Mouse (Mus musculus): ENCODE measurements around the gene Ankrd44.
A peak's percentile ranks its signal among the peaks of the same experiment; 100 is the strongest.

Ankrd44 gene

DNA sequence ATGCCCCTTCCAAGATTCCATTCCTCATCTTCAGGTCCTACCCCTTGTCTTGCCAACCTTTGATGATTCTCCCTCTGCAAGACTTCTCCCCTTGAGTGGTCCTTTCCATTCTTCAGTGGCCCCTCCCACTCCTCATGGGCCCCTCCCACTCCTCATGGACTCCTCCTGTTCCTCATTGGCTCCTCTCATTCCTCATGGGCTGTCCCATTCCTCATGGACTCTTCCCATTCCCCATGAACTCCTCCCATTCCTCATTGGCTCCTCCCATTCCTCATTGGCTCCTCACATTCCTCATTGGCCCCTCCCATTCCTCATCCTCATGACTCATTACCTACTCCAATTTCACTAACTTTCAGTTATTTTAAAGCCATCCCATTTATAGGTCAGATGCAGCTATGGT, 166.3 kb downstream of the Ankrd44 start:
- DNase-seq (ENCODE audit: low read depth) = no peak

- DNase-seq (ENCODE audit: low read depth) = no peak
Measured at GRCm38 (mm10) chr1:54757291-54757690, 168.9 kb downstream of the Ankrd44 start.

DNA sequence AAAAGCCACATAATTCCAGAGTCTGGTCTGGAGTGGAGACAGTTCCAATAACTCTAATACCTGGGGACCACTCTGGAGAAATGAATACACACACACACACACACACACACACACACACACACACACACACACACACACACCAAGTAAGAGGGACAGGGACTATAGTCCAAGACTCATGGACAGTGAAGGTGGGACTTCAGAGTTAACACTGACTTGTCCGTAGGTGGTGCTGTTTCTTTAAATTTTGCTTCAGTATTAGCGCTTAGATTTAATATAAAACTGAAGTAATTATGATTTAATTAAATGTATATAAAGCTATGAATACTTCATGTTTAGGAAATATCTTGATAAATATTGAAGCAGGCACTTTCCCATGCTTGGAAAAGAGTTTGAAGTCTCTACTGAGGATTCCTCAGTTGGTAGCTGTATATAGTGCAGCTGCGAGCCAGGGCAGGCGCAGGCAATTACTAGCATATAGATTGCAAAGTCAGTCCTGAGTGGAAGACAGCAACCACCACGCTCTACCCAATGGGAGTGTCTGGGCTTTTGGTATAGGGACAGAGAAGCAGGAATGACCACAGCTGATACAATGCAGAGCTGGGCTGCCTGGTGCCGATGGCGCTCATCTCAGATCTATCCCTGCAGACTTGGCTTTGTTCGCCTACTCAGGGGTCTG, 170.4 kb downstream of the Ankrd44 start:
- DNase-seq (ENCODE audit: low read depth) = no peak

- DNase-seq (ENCODE audit: low read depth) = no peak
Measured at GRCm38 (mm10) chr1:54749961-54750360, 176.2 kb downstream of the Ankrd44 start.

- DNase-seq (ENCODE audit: low read depth) = no peak
Measured at GRCm38 (mm10) chr1:54749516-54749915, 176.7 kb downstream of the Ankrd44 start.

DNA sequence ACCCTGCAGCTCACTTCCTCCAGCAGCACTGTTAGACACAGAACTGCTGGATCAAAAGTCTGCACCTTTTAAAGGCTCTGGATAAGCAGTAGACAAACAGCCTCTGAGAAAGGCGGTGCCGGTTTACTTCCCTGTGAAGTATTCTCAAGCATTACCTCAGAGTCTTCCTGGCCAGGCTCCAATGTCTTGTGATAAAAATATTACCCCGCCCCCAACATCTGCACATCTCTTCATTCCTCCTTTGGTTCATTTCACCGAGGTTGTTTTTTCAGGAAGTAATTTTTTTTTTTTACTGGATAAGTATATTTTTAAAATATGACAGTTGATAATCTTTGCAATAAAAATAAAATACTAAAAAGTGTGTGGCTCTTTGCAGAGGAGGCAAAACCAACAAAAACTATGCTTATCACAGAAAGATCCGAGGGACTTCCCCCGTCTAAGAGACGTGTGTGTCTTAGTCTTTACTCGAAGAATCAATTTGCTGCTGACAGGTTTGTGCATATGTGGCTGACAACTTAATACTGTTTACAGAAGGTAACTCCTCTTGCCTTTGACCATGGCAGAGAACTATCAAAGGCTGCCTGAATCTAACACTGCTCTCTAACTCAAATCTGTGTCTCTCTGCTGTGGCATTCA, 178.3 kb downstream of the Ankrd44 start:
- peak; percentile 25 for DNase-seq (ENCODE audit: low read depth)

GRCm38 (mm10) chr1:54745666-54746065, 180.5 kb downstream of the Ankrd44 start:
- DNase-seq (ENCODE audit: low read depth) = no peak

GRCm38 (mm10) chr1:54744171-54744570, 182.0 kb downstream of the Ankrd44 start:
- no peak for DNase-seq (ENCODE audit: low read depth)

- no peak for DNase-seq (ENCODE audit: low read depth)
Measured at GRCm38 (mm10) chr1:54743072-54743471, 183.1 kb downstream of the Ankrd44 start.

DNA sequence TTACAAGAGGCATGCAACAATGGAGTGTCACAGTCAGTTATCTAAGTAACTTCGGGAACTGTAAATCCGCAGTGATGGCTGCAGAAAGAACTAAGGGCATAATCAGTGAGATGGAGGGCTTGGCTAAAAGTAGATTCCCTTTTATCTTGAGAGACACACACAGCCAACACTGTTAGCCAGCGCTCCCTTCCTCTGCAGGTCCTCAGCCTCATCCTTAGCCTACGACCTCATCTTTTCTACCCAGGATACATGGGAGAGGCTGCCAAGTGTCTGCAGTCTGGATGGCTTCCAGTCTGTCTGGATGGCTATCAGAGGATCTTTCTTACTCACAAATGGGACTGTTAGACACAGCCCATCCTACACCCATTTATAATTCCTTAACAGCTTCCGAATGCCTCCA, 185.3 kb downstream of the Ankrd44 start:
- no peak for DNase-seq (ENCODE audit: low read depth)

DNA sequence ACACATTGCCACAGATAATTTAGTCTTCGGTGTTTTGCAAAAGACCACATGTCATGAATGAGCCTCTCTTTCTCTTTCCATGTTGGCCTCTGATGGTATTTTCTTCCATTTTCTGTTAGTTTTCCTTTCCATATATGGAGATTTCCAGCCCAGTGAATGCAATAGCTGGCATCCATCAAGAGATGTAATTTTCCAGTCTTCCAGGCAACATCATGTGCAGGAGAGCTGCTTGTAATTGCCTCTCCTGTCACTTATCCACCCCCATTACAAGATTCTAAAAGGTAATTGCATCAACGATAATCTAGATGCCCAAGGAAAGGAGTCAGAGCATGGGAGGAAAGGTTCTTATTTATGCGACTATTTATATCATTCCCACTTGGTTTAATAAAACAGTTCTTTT, 188.7 kb downstream of the Ankrd44 start:
- DNase-seq (ENCODE audit: low read depth) = no peak

GRCm38 (mm10) chr1:54734917-54735664, 191.1 kb downstream of the Ankrd44 start:
- DNase-seq (ENCODE audit: low read depth) = no peak

DNA sequence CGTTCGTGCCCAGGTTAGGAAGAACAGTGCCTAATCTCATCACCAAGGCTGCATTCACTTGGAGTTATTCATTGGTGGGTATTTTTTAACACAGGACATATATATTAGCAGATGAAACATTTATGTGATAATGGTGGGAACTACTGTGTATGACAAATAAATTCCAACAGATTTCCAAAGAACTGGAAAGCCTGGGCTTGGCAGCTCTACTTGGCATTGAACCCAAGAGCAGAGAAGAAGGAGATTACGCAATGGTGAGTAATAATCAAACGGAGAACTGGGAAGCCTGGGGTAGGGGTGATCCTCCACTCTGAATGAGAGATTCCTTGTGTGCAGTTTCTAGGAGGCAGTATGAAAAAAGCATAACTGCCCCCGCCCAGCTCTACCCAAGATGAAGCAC, 196.9 kb downstream of the Ankrd44 start:
- DNase-seq (ENCODE audit: low read depth) = no peak

DNA sequence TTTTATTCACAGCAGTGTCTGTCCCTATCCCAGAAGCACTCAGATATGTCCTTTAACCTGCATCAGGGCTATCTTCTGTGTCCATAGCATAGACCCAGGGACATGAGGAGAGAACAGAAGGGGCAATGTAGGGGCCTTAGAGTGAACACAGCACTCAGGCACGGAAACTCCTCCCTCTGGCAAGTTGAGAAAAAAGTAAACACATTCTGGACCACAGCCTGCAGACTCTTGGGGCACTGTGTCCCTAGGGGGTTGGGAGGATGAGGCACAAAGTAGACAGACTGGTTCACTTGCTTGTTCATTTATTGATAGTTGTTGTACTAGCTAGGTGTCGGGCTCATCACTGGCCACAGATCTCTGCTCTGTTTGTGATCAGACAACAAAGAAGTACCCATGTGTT, 199.6 kb downstream of the Ankrd44 start:
- DNase-seq (ENCODE audit: low read depth) = no peak

DNA sequence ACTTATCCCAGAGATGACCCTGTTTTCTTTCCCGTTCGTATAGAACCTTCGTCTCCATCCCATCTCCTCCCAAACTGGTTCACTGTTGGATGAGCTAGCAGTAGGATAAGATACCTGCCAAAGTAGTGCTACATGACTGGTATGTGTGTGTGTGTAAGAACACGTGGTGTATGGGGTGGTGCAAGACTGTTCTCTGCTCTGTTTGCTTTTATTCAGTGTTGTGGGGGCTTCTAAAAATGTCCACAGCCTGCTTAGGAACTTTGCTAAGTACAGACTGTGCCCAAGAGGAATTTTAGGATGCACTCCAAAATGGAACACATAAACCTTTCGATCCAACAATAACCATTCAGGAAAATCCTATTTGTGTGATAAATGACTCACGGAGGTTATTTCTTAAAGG, 209.3 kb downstream of the Ankrd44 start:
- no peak for DNase-seq (ENCODE audit: low read depth)

- DNase-seq (ENCODE audit: low read depth) = no peak
Measured at GRCm38 (mm10) chr1:54715061-54715760, 211.0 kb downstream of the Ankrd44 start.

DNA sequence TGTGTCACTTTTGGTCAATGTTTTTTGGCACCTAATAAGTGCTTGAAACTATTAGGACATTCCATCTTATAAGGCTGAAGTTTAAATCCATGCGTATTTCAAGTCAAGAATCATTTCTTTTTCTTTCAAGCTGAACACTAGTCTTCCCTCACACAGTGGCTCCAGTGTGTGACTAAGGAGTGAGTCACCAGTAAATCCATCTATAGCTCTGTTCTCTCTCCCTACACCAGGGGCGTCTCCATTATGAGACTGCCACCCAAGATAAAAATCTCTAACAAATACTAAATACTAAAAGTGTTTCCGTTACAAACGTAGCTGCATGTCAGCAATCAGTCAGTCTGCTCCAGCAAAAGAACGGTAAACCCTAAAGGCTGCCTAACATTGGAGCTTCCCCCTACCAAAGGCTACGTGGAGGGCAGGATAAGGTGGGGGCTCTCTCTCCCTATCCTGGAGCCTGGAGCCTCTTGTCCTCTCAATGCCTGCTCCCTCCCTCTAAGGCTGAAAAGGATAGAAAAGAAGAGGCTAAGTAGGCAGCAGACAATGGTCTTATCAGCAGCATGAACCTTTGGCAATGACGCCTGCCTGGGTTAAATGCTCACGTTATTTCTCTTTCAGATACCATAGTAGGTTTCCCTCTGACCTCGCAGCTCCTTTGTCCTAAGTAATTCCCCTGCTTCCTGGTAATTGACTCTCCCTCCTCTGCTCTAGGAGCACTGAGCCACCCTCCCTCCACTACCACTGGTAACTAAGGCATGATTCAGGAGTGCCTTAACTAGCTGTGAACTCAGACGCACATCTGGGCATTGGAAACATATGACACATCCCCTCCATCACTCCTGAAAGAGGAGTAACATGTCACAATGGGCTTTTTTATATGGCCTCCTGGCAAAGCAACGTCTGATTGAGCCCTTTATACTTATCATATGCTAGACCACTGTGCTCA, 212.7 kb downstream of the Ankrd44 start:
- no peak for DNase-seq (ENCODE audit: low read depth)

- no peak for DNase-seq (ENCODE audit: low read depth)
Measured at GRCm38 (mm10) chr1:54711568-54711967, 214.6 kb downstream of the Ankrd44 start.

GRCm38 (mm10) chr1:54710550-54710949, 215.6 kb downstream of the Ankrd44 start:
- no peak for DNase-seq (ENCODE audit: low read depth)

DNA sequence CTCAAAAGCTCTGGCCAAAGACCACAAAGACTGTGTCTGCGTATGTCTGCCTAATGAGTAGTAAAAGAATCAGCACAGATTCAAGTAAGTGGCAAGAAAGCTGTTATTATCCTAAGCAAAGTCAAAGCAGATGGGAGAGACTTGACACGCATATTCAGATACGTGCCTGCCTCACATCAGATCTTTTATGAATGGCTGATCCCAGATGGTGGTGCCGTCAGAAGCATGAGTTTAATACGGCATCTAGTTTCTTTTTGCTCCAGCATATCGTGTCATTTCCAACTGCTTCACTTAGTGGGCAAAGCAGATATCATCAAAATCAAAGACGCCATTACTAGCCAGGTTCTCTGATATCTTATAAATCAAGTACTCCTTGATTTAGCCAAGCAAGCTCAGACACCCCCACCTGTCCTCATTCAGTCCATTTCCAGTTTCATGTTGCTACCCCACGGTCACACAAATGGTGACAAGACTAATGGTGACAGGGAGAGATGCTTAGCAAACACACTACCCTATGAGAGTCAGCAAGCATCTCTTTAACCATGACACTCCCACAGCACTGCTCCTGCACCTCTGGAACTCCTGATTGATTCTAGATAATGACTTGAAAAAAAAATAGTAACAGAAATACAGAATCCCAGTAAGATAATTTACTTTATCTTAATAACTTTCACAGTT, 218.2 kb downstream of the Ankrd44 start:
- no peak for DNase-seq (ENCODE audit: low read depth)

All from c-Kit-positive CD71-negative TER-119-negative erythroid progenitor cells, embryonic 14.5 days (primary cell).